Mouse (Mus musculus): ENCODE data around the gene Rfx4. TPM values are rescaled to one million over a fixed set of nuclear protein-coding genes. Genes with fewer than 3 reads are reported as not detected.

Gene Rfx4
- total RNA-seq, 2 experiments from 2014 or later, result 9.4 to 10.1 TPM

DNA sequence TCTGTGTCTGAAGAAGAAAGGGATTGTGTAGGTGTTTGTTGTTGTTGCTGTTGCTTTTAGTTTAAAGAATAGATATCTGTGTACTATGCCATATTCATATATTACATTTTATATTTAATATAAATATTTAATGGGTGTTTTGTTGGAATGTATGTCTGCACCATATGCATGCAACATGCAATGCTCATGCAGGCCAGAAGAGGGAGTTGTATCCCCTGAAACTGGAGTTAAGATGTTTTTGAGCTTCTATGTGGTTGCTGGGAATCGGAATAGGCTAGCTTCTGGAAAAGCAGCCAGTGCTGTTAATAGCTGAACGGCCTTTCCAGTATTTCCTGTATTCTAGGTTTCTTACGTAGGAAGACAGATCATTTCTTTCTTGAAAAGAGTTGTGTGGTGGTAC lies 189.8 kb downstream of the Rfx4 start:
- no peak for DNase-seq
- intact Hi-C loops (cut with DNase I), result no loop called here

DNA sequence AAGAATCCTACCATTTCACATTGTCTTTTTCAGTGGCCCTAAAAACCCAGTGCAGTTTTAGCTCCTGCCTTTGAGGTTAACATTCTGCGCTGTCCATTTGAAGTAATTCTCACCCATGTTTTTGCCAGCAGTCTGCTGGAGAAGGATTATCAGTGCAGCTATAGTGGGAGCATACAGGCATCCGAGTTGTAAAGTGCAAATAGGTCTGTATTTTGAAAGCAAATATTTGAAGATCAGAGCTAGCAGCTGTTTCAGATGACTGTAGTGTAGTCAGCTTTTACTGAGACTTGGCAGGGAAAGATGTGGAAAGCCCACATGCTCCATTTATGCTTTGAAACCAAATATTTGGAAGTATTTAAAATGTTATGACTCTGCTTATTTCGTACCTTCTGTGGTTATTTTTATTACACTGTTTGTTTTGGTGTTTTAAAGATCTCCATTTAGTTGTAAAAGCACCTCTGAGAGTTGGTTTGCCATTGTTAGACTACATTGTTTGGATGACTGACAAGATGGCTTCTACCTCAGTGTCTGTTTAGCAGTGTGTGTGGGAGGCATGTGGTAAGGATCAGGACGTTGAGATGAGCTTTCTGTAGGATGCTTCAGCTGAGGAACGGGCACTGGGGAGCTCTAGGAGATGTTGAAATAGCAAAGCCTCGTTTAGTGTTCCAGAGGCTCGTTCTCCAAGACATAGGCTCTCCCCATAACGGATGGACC lies 193.3 kb downstream of the Rfx4 start:
- no peak for DNase-seq
- intact Hi-C loops (cut with DNase I), result no loop called here

DNA sequence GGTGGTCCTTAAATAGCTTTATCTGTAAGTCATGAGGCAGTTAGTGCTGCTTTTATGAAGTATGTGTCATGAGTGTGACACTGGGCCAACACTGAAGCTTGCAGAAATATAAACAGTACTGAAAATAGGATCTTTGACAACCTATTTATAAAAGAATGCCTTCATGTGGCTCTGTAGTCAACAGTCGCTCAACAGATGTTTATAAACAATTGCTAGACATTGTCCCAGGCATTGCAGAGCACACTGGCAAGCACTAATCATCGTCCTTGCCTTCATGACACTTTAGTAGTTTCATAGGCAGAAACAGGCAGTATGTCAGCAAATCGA lies 193.8 kb downstream of the Rfx4 start:
- intact Hi-C loops (cut with DNase I), result no loop called here
- no peak for DNase-seq

DNA sequence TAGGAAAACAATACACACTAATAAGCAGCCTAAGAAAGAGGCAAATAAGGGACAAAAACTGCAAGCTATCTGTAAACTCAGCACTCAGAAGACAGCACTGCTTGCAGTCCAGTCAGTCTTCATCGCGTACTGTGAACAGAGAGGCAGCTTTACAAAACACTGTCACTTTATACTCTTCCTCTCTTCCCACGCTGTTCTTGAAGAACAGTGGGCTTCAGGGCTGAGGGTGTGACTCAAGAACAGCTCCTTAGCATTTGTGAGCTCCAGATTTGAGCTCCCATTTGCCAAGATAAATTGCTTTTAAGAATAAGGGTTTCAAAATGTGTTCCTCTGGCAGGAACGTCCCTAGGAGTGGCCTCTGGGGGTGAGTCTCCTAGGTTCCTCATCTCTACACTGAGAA lies 194.5 kb downstream of the Rfx4 start:
- DNase-seq, result no peak
- intact Hi-C loops (cut with DNase I), result no loop called here

DNA sequence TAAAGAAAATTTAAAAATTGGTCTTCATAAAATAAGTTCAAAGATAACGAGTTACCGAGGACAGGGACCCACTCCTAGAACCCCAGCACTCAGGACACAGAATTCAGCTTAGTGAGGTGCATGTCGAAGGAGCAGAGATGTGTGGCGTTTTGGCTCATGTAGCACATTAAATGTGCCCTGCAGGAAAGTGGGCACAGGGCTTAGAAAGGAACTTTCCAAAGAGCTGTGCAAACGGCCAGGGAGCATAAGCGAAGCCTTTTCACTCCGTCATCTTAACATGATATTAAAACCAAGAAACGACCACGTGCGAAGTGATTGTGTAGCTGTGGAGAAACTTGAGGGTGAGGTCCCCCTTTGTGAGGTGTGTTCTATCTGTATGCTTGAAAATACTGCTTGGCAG lies 198.4 kb downstream of the Rfx4 start:
- intact Hi-C loops (cut with DNase I), result no loop called here
- DNase-seq, result no peak

Other genes with a start within 250 kb of the Rfx4 start
- gene Ckap4, start 222.0 kb upstream of the Rfx4 start, total RNA-seq (2021), result 10 to 100 TPM; 52.3 to 53.4 TPM
- gene Tcp11l2, start 179.4 kb upstream of the Rfx4 start, total RNA-seq (2021), result 10 to 100 TPM; 14.2 to 15.5 TPM
- gene Polr3b, start 133.8 kb upstream of the Rfx4 start, total RNA-seq (2021), result 10 to 100 TPM; 17.6 to 18.0 TPM
- gene Ric8b, start 161.6 kb downstream of the Rfx4 start, total RNA-seq (2021), result 10 to 100 TPM; 47.9 to 49.0 TPM

All from left cerebral cortex, postnatal 4 days (tissue).